Mouse (Mus musculus): ENCODE data around the gene Lrrc75b.
"Not testable (repeated sequence)": the region's sequence is repeated elsewhere in the genome, so short reads cannot be mapped to it uniquely, and the experiment has no call there.

Gene Lrrc75b

GRCm38 (mm10) chr10:75534934-75535333 lies 25.2 kb downstream of the Lrrc75b start:
- in situ Hi-C loops (cut with MboI; ENCODE audit: low sequenced_read_pairs), result no loop called here

- in situ Hi-C loops (cut with MboI; ENCODE audit: low sequenced_read_pairs), result no loop called here
These were observed 25.9 kb downstream of the Lrrc75b start for GRCm38 (mm10) chr10:75534216-75534615.

- in situ Hi-C loops (cut with MboI; ENCODE audit: low sequenced_read_pairs), result no loop called here
These were observed 28.5 kb downstream of the Lrrc75b start for GRCm38 (mm10) chr10:75531532-75532090.

GRCm38 (mm10) chr10:75530322-75530721 lies 29.8 kb downstream of the Lrrc75b start:
- in situ Hi-C loops (cut with MboI; ENCODE audit: low sequenced_read_pairs), result no loop called here

GRCm38 (mm10) chr10:75525450-75525849 lies 34.7 kb downstream of the Lrrc75b start:
- in situ Hi-C loops (cut with MboI; ENCODE audit: low sequenced_read_pairs), result not testable (repeated sequence)

GRCm38 (mm10) chr10:75521643-75522042 lies 38.5 kb downstream of the Lrrc75b start:
- in situ Hi-C loops (cut with MboI; ENCODE audit: low sequenced_read_pairs), result no loop called here

GRCm38 (mm10) chr10:75520581-75520980 lies 39.5 kb downstream of the Lrrc75b start:
- in situ Hi-C loops (cut with MboI; ENCODE audit: low sequenced_read_pairs), result no loop called here

GRCm38 (mm10) chr10:75517758-75518143 lies 42.4 kb downstream of the Lrrc75b start, which contains the start of gene Gucd1:
Gene Gucd1, minus strand, starts transcription at chr10:75517972.
- in situ Hi-C loops (cut with MboI; ENCODE audit: low sequenced_read_pairs), result no loop called here

- in situ Hi-C loops (cut with MboI; ENCODE audit: low sequenced_read_pairs), result no loop called here
These were observed 42.9 kb downstream of the Lrrc75b start, which contains the start of gene Snrpd3 for GRCm38 (mm10) chr10:75517073-75517757. Gene Snrpd3, plus strand, starts transcription at chr10:75517551.

GRCm38 (mm10) chr10:75516724-75517072 lies 43.4 kb downstream of the Lrrc75b start:
- in situ Hi-C loops (cut with MboI; ENCODE audit: low sequenced_read_pairs), result no loop called here

GRCm38 (mm10) chr10:75516038-75516723 lies 43.9 kb downstream of the Lrrc75b start:
- in situ Hi-C loops (cut with MboI; ENCODE audit: low sequenced_read_pairs), result no loop called here

GRCm38 (mm10) chr10:75515216-75516037 lies 44.7 kb downstream of the Lrrc75b start:
- in situ Hi-C loops (cut with MboI; ENCODE audit: low sequenced_read_pairs), result no loop called here

- in situ Hi-C loops (cut with MboI; ENCODE audit: low sequenced_read_pairs), result no loop called here
These were observed 45.8 kb downstream of the Lrrc75b start for GRCm38 (mm10) chr10:75514361-75514760.

GRCm38 (mm10) chr10:75513306-75514067 lies 46.6 kb downstream of the Lrrc75b start:
- in situ Hi-C loops (cut with MboI; ENCODE audit: low sequenced_read_pairs), result no loop called here

- in situ Hi-C loops (cut with MboI; ENCODE audit: low sequenced_read_pairs), result no loop called here
These were observed 47.3 kb downstream of the Lrrc75b start for GRCm38 (mm10) chr10:75512796-75513195.

- in situ Hi-C loops (cut with MboI; ENCODE audit: low sequenced_read_pairs), result no loop called here
These were observed 48.2 kb downstream of the Lrrc75b start for GRCm38 (mm10) chr10:75511897-75512296.

GRCm38 (mm10) chr10:75511060-75511459 lies 49.1 kb downstream of the Lrrc75b start:
- in situ Hi-C loops (cut with MboI; ENCODE audit: low sequenced_read_pairs), result no loop called here

- in situ Hi-C loops (cut with MboI; ENCODE audit: low sequenced_read_pairs), result no loop called here
These were observed 49.7 kb downstream of the Lrrc75b start for GRCm38 (mm10) chr10:75510446-75510845.

- in situ Hi-C loops (cut with MboI; ENCODE audit: low sequenced_read_pairs), result not testable (repeated sequence)
These were observed 54.2 kb downstream of the Lrrc75b start for GRCm38 (mm10) chr10:75505928-75506327.

- in situ Hi-C loops (cut with MboI; ENCODE audit: low sequenced_read_pairs), result no loop called here
These were observed 55.0 kb downstream of the Lrrc75b start for GRCm38 (mm10) chr10:75505130-75505495.
